Mouse (Mus musculus): Measurements from ENCODE around the gene Olfr281. TPM values are rescaled to one million over a fixed set of nuclear protein-coding genes. Genes with fewer than 3 reads are reported as not detected.

Gene Olfr281
- total and polyA plus RNA-seq, 2 experiments from 2014 or later = not detected

DNA sequence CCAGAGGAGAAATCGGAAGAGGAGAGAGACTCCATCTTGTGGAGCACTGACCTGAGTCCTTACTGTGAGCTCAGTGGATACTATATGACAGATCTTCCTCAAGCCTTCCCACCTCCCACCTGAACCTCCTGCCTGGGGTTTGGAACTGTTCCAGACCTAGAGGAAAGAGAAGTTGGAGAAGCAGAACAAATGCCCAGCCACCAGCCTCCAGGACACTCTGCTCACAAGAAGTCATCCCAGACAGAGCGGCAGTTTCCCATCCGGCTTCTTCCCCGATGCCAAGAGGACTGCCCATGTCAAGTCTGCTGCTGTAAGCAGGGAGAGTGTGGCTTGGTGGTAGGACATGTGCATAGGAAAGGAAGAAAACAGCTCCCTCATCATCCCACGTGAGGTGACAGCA is 23.9 kb downstream of the Olfr281 start:
- 78% methylated on average over 5 of the region's 5 CpGs for WGBS
- Histone ChIP-seq H3K4me1 (ENCODE audit: insufficient read depth, low read length) (no peaks in the 10 kb centered on the region), H3K4me2 (ENCODE audit: low read depth, low read length, poor library complexity, severe bottlenecking) (no peak overlapping the region), H3K9me3 (ENCODE audit: low read length) (no peaks in the 10 kb centered on the region), H3K4me3 (ENCODE audit: low read depth, low read length) (no peak overlapping the region), H3K27ac (ENCODE audit: low read depth, low read length) (no peak overlapping the region), H3K9ac (replicated peaks; ENCODE audit: low read length, poor library complexity, severe bottlenecking) (no peak overlapping the region), H3K36me3 (ENCODE audit: insufficient read depth, low read length) (no peaks in the 10 kb centered on the region), H3K27me3 (ENCODE audit: insufficient read depth, low read length) (no peaks in the 10 kb centered on the region)
- ATAC-seq (ENCODE audit: low FRiP score) (no peak), DNase-seq (ENCODE audit: low spot score) (no peak)
- no peak for TF ChIP-seq CTCF (IDR thresholded peaks at IDR 0.05)

DNA sequence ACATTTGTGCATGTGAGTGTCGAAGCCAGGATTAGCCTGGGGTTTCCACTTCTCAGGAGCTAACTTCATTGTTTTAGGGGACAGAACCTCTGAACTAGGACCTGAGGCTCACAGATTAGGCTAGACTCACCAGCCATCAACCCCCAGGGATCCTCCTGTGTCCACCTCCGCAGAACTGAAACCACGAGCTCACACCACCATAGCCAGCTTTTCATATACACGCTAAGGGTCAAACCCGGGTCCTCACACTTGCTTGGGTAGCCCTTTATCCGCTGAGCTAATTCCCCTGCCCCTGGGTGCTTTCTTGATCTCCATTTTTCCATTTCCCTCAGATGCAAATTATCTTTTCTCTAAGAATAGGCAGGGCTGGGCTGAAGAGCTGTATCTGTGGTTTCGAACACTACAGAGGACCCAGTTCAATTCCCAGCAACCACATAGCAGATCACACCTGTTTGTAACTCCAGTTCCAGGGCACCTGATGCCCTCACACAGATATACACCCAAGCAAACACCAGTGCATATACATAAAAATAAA is 27.2 kb downstream of the Olfr281 start:
- ATAC-seq (ENCODE audit: low FRiP score) (no peak), DNase-seq (ENCODE audit: low spot score) (no peak)
- H3K9ac ChIP-seq (replicated peaks; ENCODE audit: low read length, poor library complexity, severe bottlenecking) = no peak overlapping the region
- H3K4me3 ChIP-seq (ENCODE audit: low read depth, low read length) = no peak overlapping the region
- no peak overlapping the region for H3K4me2 ChIP-seq (ENCODE audit: low read depth, low read length, poor library complexity, severe bottlenecking)
- no peak for TF ChIP-seq CTCF (IDR thresholded peaks at IDR 0.05)
- WGBS = 74% methylated on average over 7 of the region's 7 CpGs
- no peaks in the 10 kb centered on the region for H3K36me3 ChIP-seq (ENCODE audit: insufficient read depth, low read length)
- H3K9me3 ChIP-seq (ENCODE audit: low read length) = no peaks in the 10 kb centered on the region
- no peak overlapping the region for H3K27ac ChIP-seq (ENCODE audit: low read depth, low read length)
- no peaks in the 10 kb centered on the region for H3K27me3 ChIP-seq (ENCODE audit: insufficient read depth, low read length)
- H3K4me1 ChIP-seq (ENCODE audit: insufficient read depth, low read length) = no peaks in the 10 kb centered on the region

DNA sequence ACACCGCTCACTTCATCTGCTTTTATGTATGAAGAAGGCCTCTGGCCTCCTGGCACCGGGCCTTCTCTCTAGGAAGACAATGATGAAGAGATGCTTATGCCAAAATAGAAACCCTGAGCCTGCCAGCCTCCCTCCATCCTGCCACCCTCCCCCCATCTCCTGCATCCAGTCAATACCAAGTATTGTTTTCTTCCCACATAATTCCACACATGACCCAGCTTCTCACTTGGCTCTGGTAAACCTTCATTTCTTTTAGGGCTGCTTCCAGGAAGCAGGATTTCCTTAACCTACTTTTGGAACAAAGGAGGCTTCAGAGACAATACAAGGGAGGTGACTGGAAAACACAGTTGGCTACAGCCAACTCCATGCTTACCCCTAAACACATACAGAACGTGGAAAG is 30.3 kb downstream of the Olfr281 start, which contains the start of gene Lalba:
Gene Lalba (minus strand): TSS at position 21 of the 400 bp plus-strand sequence.
- Histone ChIP-seq H3K9ac (replicated peaks; ENCODE audit: low read length, poor library complexity, severe bottlenecking) (no peak within 1 kb of the TSS), H3K4me2 (ENCODE audit: low read depth, low read length, poor library complexity, severe bottlenecking) (no peak within 1 kb of the TSS), H3K36me3 (ENCODE audit: insufficient read depth, low read length) (no peaks in the 10 kb centered on the region), H3K4me1 (ENCODE audit: insufficient read depth, low read length) (no peaks in the 10 kb centered on the region), H3K27me3 (ENCODE audit: insufficient read depth, low read length) (no peaks in the 10 kb centered on the region), H3K4me3 (ENCODE audit: low read depth, low read length) (no peak within 1 kb of the TSS), H3K9me3 (ENCODE audit: low read length) (no peaks in the 10 kb centered on the region), H3K27ac (ENCODE audit: low read depth, low read length) (no peak within 1 kb of the TSS)
- 69% methylated on average over 3 of the region's 3 CpGs for WGBS
- DNase-seq (ENCODE audit: low spot score) (no peak), ATAC-seq (ENCODE audit: low FRiP score) (no peak)
- TF ChIP-seq CTCF (IDR thresholded peaks at IDR 0.05) = no peak

DNA sequence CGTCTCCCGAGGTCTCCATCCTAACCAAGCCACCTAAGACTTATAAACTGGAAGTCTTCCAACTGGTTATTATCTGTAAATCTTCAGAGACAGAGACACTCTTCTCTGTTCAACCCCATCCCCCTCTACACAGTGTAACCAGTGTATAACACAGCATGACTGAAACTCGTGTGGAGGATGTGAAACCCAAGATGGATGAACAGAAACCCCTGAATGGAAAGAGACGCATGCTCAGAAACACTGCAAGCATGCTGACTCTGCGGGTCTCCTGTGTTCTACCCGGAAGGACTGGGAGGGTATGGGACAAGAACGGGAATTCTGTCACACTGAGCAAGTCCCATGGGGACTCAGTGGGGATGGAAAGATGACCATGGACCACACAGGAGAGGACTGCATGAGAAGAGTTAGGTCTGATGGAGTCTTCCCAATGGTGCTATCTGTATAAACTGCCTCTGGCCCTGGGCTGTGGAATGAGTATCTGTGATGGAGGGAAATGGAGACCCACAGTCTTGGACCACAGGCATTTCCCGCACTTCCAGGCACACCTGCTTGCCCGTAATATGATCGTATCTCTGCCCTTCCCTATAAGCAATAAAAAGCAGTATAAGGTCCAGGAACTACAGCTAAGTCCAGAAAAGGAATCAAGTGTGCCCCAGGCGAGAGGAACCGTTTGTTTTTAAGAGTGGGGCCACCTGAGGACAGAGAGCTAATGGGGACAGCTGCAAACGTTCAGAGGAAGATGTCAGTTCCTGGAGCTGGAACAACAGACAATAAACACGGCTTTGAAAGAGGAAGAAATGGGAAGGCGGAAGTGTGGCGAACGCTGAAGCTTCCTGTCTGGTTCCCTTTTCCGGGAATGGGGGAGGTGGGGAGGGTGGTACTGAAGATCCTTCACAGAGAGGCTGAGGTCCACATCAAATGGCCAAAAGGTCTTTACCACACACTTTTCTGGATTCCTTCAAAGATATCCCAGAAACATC is 31.8 kb downstream of the Olfr281 start:
- Histone ChIP-seq H3K27ac (ENCODE audit: low read depth, low read length) (no peak overlapping the region), H3K27me3 (ENCODE audit: insufficient read depth, low read length) (no peaks in the 10 kb centered on the region), H3K4me2 (ENCODE audit: low read depth, low read length, poor library complexity, severe bottlenecking) (no peak overlapping the region), H3K4me1 (ENCODE audit: insufficient read depth, low read length) (no peaks in the 10 kb centered on the region), H3K36me3 (ENCODE audit: insufficient read depth, low read length) (no peaks in the 10 kb centered on the region), H3K4me3 (ENCODE audit: low read depth, low read length) (no peak overlapping the region), H3K9ac (replicated peaks; ENCODE audit: low read length, poor library complexity, severe bottlenecking) (no peak overlapping the region), H3K9me3 (ENCODE audit: low read length) (no peaks in the 10 kb centered on the region)
- WGBS = 76% methylated on average over 18 of the region's 18 CpGs
- DNase-seq (ENCODE audit: low spot score) (no peak), ATAC-seq (ENCODE audit: low FRiP score) (no peak)
- no peak for TF ChIP-seq CTCF (IDR thresholded peaks at IDR 0.05)

DNA sequence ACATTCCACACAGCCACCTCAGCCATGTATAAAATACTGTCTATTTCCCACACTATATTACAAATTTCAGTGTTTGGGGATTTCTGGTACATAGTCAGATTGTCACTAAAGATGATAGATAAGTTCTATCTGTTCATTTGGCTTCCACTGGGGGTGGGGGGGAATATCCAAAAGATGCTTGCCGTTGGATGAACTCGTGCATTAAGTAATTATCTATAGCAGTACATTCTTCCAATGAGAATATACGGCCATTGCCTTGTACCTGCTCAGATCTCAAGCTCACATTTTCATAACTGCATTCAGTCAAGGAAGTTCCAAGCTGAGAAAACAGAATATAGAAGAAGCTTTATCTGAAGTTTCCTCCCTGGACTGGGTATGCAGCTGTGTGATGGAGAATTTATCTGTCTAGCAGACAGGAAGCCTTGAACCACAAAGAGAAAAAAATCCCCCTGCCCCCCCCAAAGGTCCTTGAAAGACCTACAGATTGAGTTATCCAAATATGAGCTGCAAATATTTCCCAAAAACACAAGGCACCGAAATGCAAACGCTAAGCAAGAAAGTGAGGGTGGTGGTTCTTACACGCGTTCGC is 34.1 kb downstream of the Olfr281 start:
- H3K9me3 ChIP-seq (ENCODE audit: low read length) = no peaks in the 10 kb centered on the region
- H3K9ac ChIP-seq (replicated peaks; ENCODE audit: low read length, poor library complexity, severe bottlenecking) = no peak overlapping the region
- H3K4me2 ChIP-seq (ENCODE audit: low read depth, low read length, poor library complexity, severe bottlenecking) = no peak overlapping the region
- H3K4me3 ChIP-seq (ENCODE audit: low read depth, low read length) = no peak overlapping the region
- no peaks in the 10 kb centered on the region for H3K4me1 ChIP-seq (ENCODE audit: insufficient read depth, low read length)
- no peak for ATAC-seq (ENCODE audit: low FRiP score)
- TF ChIP-seq CTCF (IDR thresholded peaks at IDR 0.05) = no peak
- no peak for DNase-seq (ENCODE audit: low spot score)
- 93% methylated on average over 8 of the region's 8 CpGs for WGBS
- H3K27me3 ChIP-seq (ENCODE audit: insufficient read depth, low read length) = no peaks in the 10 kb centered on the region
- H3K36me3 ChIP-seq (ENCODE audit: insufficient read depth, low read length) = no peaks in the 10 kb centered on the region
- no peak overlapping the region for H3K27ac ChIP-seq (ENCODE audit: low read depth, low read length)

DNA sequence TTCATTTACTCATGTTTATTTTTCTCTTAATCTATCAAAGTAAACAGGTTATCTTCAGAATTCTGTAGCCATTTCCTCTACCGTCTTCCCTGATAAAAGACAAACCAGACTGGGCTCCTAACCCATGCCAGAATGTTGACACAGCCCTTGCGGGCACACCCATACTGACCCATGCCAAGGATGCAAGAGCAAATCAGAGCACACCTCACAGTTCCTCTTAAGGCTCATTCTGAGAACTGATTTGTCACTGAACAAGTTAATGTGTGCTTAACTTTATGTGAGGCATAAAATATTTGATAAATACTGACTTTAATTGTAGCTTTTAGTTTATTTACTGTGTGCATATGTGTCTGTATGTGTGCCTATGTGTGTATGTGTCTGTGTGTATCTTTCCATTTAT is 38.9 kb downstream of the Olfr281 start:
- Histone ChIP-seq H3K4me1 (ENCODE audit: insufficient read depth, low read length) (no peaks in the 10 kb centered on the region), H3K9ac (replicated peaks; ENCODE audit: low read length, poor library complexity, severe bottlenecking) (no peak overlapping the region), H3K4me2 (ENCODE audit: low read depth, low read length, poor library complexity, severe bottlenecking) (no peak overlapping the region), H3K9me3 (ENCODE audit: low read length) (no peaks in the 10 kb centered on the region), H3K27me3 (ENCODE audit: insufficient read depth, low read length) (no peaks in the 10 kb centered on the region), H3K36me3 (ENCODE audit: insufficient read depth, low read length) (no peaks in the 10 kb centered on the region), H3K4me3 (ENCODE audit: low read depth, low read length) (no peak overlapping the region), H3K27ac (ENCODE audit: low read depth, low read length) (no peak overlapping the region)
- TF ChIP-seq CTCF (IDR thresholded peaks at IDR 0.05) = no peak
- WGBS = 88% methylated on average over 2 of the region's 2 CpGs
- ATAC-seq (ENCODE audit: low FRiP score) (no peak), DNase-seq (ENCODE audit: low spot score) (no peak)

Data from midbrain, postnatal 0 days (tissue).